Mouse (Mus musculus): ENCODE results near the gene Ptprq.

Ptprq gene

DNA sequence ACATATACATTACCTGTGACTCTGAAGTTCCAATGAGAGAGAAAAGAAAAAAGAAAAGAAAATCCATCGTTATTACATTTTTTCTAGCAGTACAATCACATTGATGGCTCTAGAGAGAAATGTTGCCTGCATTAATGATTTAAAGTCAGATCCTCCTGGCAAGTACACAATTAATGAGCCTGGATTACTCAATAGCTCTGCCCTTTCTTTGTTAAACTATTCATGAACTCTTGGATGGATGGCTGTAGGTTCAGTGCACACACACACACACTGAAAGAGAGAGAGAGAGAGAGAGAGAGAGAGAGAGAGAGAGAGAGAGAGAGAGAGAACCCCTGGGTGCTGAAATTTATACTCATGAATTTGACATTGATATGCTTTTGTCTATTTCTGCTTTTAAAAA, at the start of gene Ptprq:
Gene Ptprq (minus strand): TSS at position 246 of the 400 bp plus-strand sequence.
- no peak for DNase-seq

- DNase-seq = no peak
These were observed 39.8 kb upstream of the Ptprq start for GRCm38 (mm10) chr10:107759624-107760023.

- DNase-seq = no peak
These were observed 33.6 kb upstream of the Ptprq start for GRCm38 (mm10) chr10:107753471-107753870.

DNA sequence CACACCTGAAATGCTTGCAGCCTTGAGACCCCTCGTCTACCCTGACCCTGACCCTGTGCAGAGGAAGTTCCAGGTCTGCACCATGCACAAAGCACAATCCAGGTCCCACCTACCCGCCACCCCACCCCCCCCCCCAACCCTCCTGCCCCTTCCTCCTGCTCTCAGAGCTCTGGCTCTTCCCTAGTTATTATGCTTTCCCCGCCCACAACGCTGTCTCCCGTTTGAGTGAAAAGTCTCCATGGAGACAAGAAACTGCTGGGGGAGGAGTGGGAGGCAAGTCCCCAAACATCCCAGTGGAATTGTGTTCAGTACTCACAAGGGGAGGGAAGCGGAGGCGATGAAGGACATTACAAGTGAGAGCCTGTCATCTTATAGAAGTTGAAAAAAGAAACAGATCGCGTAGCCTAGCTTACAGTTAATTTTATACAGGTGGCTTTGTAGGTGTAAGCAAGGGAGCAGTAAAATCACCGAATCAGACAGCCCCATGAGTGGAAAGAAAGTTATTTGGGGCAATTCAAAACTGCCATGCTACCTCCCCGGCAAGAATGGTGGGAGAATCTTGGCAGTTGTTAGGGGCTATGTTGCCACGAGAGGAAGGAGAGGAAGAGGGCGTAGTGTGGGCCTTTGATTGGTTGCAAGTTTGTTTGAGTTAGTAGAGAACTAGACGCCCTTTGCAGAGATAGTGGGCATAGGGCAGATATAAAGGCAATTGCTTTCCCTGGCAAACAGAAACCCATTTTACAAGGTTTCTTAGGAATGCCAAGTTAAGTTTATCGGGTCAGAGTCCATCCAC, 32.7 kb upstream of the Ptprq start:
- DNase-seq = no peak

DNA sequence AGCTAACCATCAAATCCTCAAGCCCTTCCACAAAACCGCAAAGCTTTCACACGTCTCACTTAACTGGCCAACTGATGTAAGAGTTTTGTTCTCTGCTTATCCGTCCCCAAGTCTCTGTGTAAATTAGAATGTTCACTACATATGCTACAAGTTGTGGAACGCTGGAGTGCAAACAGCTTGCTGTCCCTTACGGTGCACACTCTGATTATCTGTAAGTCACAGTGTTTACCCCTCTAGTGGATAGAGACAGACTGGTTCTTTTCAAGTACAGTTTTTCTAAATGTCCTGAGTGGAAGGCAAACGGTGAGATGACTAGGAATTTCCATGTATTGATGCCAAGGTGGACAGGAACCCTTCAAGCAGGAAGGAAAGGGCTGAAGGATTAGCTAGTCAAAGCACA, 32.1 kb upstream of the Ptprq start:
- DNase-seq = no peak

DNA sequence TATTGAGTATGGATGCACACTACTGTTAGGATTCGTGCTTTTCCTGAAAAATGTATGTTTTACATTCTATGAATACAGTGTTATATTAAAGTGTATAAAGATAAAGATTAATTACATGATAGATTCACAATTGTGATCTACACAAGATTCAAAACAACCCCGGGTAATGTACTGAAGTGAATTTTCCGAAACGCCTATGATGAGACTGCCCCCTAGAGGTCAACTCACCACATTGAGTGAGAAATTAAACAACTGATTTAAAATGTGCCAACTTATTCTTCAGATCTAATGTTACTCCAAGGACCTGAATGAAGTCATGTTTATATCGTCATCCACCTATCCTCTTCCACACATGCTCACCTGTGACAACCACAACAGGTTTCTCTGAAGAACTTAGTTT, 27.7 kb upstream of the Ptprq start:
- no peak for DNase-seq

DNA sequence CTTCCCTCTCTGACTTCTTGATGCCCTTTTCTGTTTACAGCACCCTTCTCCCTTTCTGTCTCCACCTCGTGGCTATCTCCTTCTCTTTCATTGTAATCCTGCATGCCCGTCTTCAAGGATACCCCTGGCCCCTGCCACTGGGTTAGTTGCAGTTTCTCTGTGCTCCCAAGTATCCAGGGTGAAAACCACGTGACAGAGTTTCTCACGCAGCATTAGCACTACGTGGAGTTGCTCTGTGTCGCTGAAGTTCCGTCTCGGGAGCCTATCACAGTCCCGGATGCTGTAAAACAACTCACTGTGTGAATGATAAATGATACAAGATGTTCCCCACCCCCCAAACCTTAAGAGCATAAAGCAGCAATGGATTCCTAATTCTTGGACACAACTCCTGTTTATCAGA, 26.9 kb upstream of the Ptprq start:
- no peak for DNase-seq

DNA sequence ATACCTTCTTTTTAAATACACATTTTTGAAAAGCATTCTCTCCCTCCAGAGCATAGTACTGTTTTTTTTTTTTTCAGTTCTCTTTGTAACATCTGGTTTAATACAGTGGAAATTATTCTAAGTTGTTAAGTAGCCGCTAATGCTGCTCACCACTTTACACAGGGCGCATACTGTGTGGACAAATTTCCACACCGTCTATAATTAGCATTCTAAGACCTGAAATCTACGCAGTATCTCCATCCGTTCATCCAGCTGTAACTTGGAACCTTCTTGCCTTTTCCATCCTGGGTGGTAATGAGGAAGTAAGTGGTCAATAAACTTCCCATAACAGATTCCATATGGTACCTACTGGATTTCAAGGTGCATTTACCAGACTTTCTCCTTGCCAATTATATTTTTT, 20.0 kb upstream of the Ptprq start:
- DNase-seq = no peak

GRCm38 (mm10) chr10:107737743-107738142, 17.9 kb upstream of the Ptprq start:
- DNase-seq = no peak

DNA sequence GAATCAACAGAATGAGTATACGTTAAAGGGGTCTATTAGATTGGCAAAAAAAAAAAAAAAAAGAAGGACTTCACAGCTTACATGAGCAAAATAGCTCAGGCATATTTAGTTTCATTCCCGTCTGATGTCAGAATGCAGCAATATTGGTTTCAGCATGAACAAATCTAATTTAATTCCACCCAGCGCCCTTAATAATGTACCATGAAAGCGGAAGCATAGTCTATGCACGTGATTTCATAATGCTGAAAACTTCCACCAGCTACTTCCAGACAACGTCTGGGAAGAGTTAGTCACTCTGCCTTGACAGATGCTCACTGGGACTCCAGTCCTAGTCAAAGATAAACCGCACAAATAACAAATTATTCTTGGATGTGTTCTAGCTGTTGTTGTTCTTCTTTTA, 15.6 kb upstream of the Ptprq start:
- DNase-seq = no peak

- DNase-seq = no peak
These were observed 14.5 kb upstream of the Ptprq start for GRCm38 (mm10) chr10:107734327-107734726.

DNA sequence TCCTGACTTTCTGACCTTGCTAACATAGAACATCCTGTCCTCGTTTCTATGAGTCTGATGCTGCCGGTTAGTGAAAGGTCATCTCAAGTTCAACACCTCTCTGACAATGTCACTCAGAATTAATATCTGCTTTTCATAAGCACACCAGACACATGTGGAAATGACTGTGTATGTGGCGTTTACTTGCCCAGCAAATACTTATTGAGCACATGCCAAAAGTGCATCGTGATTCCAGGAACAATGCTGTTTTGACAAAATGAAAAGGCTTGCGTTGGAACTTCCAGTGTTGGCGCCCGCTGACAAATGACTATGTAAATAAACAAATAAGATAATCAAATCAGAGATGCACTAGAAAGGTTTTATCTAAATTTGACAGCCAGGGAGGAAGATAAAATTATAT, 5.8 kb upstream of the Ptprq start:
- DNase-seq = no peak

DNA sequence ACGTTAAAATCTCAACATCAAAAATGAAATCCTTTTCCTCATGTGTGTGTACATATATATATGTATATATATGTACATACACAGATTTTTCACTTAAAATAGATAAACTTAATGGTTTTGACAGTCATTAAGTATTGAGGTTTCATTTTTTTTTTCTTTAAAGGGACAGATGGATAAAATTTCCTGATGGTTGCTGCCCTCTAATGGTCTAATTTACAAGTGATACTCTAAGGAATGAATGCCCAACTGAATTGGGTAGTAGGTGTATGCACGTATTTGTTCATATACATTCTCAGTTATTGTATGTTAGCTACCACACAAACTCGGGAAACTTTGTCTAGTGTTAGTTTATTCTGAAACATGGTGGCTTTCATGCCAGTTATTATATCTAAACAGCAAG, 15.4 kb downstream of the Ptprq start:
- DNase-seq = no peak

DNA sequence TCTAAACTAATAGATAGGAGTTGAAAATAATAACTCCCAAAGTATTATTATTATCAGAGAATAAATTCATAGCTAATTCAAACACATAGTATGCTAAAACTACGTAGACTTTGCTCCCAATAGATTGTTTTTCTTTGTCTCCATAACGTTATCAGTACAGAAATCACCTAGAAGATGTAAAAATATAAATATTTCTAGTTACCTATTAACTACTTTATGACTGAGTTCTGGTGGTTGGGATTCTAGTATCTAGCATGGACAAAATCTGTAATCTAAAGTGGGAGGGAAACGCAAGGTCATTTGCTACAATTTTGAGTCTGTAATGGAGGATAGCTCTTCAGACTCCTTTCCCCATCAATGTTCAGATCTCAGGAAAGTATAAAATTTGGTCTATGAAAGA, 18.9 kb downstream of the Ptprq start:
- DNase-seq = no peak

DNA sequence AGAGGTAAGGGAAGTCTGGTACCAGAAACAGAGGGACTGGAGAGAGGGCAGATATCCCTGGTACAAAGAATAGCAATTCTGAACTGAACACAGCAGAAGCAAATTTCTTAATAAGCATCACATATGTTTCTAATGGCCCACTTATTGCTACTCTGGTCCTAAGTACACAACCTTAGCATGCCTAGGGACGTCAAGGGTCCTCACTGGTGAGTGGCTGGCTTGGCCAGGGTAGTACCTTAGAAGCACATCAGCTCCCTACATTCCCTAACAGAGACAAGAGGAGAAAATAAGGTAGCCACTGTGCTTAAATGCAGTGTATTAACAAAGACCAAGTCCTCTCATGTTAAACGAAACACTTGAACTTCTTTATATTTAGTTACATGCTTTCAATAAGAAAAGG, 21.1 kb downstream of the Ptprq start:
- DNase-seq = no peak

- DNase-seq = no peak
These were observed 22.7 kb downstream of the Ptprq start for GRCm38 (mm10) chr10:107697177-107697576.

- DNase-seq = no peak
These were observed 32.5 kb downstream of the Ptprq start for GRCm38 (mm10) chr10:107687382-107687781.

GRCm38 (mm10) chr10:107675994-107676393, 43.9 kb downstream of the Ptprq start:
- DNase-seq = no peak

- DNase-seq = no peak
These were observed 51.3 kb downstream of the Ptprq start for GRCm38 (mm10) chr10:107668374-107669094.

GRCm38 (mm10) chr10:107662372-107663065, 57.3 kb downstream of the Ptprq start:
- no peak for DNase-seq

- no peak for DNase-seq
These were observed 57.9 kb downstream of the Ptprq start for GRCm38 (mm10) chr10:107661970-107662369.

DNA sequence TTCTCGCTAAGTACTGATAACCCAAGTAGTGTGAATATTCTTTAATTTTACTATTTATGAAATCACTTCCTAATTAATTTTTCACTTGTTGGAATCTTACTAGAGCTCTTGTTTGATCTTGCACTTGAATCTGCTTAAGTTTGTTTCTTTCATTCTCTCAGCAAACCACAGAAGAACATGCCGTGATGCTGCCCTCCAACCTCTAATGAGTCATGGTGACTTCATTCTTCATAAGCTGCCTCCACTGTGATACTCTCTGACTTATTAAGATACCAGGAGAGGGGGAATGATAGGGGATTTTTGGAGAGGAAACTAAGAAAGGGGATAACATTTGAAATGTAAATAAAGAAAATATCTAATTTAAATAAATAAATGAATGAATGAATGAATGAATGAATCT, 60.7 kb downstream of the Ptprq start:
- DNase-seq = no peak

- no peak for DNase-seq
These were observed 70.2 kb downstream of the Ptprq start for GRCm38 (mm10) chr10:107649687-107650086.

DNA sequence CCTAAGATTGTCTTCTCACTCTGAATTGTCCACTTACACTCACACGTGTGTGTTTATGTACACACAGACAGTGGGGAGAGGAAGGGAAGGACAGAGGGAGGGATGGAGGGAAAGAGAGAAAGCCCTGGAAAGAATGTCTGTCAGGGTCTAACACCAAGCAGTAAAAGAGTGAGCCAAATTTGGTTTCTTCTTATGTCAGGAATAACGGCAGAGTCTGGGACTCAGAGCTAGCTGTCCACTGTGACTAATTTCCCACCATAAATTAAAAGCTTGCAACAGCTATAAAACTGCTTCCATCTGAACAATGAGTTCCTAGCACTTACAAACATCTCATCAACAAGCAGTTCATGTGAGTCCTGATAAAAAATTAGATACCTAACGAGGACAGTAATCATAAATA, 91.7 kb downstream of the Ptprq start:
- DNase-seq = no peak

All from spleen, adult 18-20 months (tissue).